Mouse (Mus musculus) heart, adult 11 months (tissue): ENCODE measurements around the gene Pla2r1.

Source experiments
- DNase-seq: peaks from one replicate; pipeline ENCODE4 v3.0.0; 2022

The Pla2r1 gene

GRCm38 (mm10) chr2:60500583-60501116 is 52.5 kb downstream of the Pla2r1 start:
- DNase-seq = no peak

GRCm38 (mm10) chr2:60479906-60480305 is 73.2 kb downstream of the Pla2r1 start:
- DNase-seq = peak; percentile 23

- DNase-seq = peak; percentile 44
Measured at GRCm38 (mm10) chr2:60478778-60479177, 74.3 kb downstream of the Pla2r1 start.

- peak; percentile 59 for DNase-seq
Measured at GRCm38 (mm10) chr2:60468901-60469770, 84.0 kb downstream of the Pla2r1 start.

- peak; percentile 80 for DNase-seq
Measured at GRCm38 (mm10) chr2:60452376-60452775, 100.7 kb downstream of the Pla2r1 start.

GRCm38 (mm10) chr2:60451119-60451773 is 101.9 kb downstream of the Pla2r1 start:
- DNase-seq = peak; percentile 80

- DNase-seq = peak; percentile 71
Measured at GRCm38 (mm10) chr2:60449732-60450131, 103.4 kb downstream of the Pla2r1 start.

- DNase-seq = peak; percentile 64
Measured at GRCm38 (mm10) chr2:60444711-60445509, 108.2 kb downstream of the Pla2r1 start.

- DNase-seq = peak; percentile 44
Measured at GRCm38 (mm10) chr2:60443279-60443678, 109.8 kb downstream of the Pla2r1 start.

- DNase-seq = no peak
Measured at GRCm38 (mm10) chr2:60441875-60442274, 111.2 kb downstream of the Pla2r1 start.

- DNase-seq = no peak
Measured at GRCm38 (mm10) chr2:60436802-60437201, 116.3 kb downstream of the Pla2r1 start.

GRCm38 (mm10) chr2:60430315-60431021 is 122.6 kb downstream of the Pla2r1 start:
- peak; percentile 55 for DNase-seq

GRCm38 (mm10) chr2:60418075-60418474 is 135.0 kb downstream of the Pla2r1 start:
- peak; percentile 91 for DNase-seq

- DNase-seq = peak; percentile 29
Measured at GRCm38 (mm10) chr2:60414334-60414733, 138.8 kb downstream of the Pla2r1 start.

- peak; percentile 81 for DNase-seq
Measured at GRCm38 (mm10) chr2:60413006-60413650, 140.0 kb downstream of the Pla2r1 start.

- DNase-seq = peak; percentile 74
Measured at GRCm38 (mm10) chr2:60411181-60411580, 141.9 kb downstream of the Pla2r1 start.

- peak; percentile 68 for DNase-seq
Measured at GRCm38 (mm10) chr2:60409989-60410763, 142.9 kb downstream of the Pla2r1 start.

GRCm38 (mm10) chr2:60409194-60409593 is 143.9 kb downstream of the Pla2r1 start:
- DNase-seq = no peak

GRCm38 (mm10) chr2:60407387-60407786 is 145.7 kb downstream of the Pla2r1 start:
- DNase-seq = no peak

GRCm38 (mm10) chr2:60405431-60405830 is 147.7 kb downstream of the Pla2r1 start:
- peak; percentile 77 for DNase-seq

- peak; percentile 43 for DNase-seq
Measured at GRCm38 (mm10) chr2:60404763-60405162, 148.3 kb downstream of the Pla2r1 start.
